Mouse (Mus musculus): ENCODE data around the gene Gmpr.

The Gmpr gene

GRCm38 (mm10) chr13:45546946-45547345 lies 39.7 kb downstream of the Gmpr start:
- DNase-seq, result no peak

GRCm38 (mm10) chr13:45547549-45547948 lies 40.3 kb downstream of the Gmpr start:
- DNase-seq, result no peak

DNA sequence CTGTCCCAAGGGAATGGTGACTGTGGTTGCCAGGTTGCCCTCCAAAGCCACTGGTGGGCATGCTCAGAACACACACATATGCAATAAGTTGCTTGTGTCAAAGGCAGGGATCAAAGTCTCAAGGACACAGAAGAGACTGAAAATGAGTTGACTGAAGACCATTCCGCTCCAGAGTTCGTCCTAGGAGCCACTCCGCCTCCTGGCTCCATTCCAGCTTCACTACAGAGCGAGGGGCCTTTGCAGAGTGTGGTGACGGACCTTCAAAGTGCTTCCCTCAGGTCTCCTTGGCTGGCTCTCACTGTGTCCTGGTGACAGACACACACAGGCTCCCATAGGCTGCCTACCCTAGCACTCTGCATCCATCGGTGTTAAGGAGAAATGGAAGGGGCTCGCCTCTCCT lies 46.4 kb downstream of the Gmpr start:
- no peak for DNase-seq

- DNase-seq, result no peak
Observed at GRCm38 (mm10) chr13:45558367-45558766, 51.1 kb downstream of the Gmpr start.

- no peak for DNase-seq
Observed at GRCm38 (mm10) chr13:45559258-45559657, 52.0 kb downstream of the Gmpr start.

GRCm38 (mm10) chr13:45560543-45560942 lies 53.3 kb downstream of the Gmpr start:
- peak; percentile 55 for DNase-seq

DNA sequence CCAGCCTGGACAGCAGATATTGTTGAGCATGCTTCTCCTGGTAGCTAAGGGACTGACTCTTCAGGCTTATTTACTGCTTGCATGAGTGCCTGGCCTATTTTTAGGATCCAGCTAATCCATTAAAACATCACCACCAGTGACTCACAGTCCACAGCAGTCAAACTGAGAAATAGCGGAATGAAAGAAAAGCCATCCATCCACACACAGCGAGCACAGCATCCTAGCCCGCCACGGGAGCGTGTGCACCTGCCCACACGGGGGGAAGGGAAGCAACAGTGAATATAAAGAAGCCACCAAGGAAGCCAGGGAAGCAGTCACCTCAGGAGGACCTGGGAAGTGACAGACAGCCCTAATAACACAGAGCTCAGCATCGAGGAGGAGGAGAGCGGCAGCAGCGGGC lies 54.8 kb downstream of the Gmpr start:
- peak; percentile 32 for DNase-seq

DNA sequence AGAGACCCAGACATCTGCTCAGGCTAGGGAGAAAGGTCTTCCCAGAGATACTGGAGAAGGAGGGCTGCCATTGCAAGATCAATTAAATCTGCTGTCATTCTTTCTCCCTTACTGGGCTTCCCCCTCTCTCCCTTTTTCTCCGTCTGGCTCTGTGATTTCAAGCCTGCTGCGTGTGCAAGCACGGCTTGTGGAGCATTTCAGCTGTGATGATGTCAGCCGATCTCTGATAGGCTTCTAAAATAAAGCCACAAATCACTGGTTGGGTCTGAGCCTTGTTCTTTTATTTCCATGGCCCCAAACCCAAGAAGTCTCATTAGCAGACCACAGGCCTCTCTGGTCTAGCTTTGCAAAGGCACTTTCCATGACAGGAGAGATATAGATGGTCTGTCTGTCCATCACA lies 57.7 kb downstream of the Gmpr start:
- no peak for DNase-seq

- no peak for DNase-seq
Observed at GRCm38 (mm10) chr13:45569932-45570331, 62.7 kb downstream of the Gmpr start.

DNA sequence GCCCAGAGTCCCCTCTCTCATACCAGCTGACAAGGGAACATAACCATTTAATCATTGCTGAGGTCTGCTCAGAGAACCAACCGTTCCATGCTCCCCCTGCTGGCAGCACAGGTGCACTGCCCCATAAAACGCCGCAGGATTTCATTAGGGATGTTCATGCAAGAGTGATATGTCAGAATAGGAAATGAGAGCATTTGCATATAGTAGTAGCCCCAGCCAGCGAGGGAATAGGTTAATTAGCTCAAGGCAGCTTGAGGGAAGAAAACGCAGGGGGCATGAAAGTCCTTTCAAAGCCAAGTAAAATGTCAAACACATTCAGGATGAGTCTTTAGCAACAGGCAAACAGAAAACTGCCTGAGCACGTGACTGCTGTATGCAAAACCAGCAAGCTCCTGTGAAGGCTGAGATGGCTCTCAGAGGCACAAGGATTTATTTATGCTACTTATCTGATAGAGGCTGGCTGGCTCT lies 64.6 kb downstream of the Gmpr start:
- peak; percentile 91 for DNase-seq

DNA sequence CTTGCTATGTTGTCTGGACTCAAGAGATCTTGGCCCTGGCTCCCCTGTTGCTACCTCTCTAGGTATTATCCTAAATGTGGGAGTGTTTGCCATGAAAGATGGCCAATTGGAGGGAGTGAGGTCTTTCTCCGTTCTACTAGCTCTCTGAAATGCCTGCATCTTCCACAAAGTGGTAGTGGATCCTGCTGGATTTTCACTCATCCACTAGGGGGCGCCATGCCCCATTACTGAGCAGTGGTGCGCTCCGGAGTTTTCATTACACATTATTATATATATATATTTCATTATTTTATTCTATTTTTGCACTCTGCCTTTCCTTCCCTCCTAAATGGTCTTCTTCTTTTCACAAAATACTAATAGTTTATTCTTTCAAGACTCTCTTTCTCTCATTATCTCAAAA lies 65.5 kb downstream of the Gmpr start:
- DNase-seq, result peak; percentile 66

GRCm38 (mm10) chr13:45576185-45576584 lies 68.9 kb downstream of the Gmpr start:
- no peak for DNase-seq

DNA sequence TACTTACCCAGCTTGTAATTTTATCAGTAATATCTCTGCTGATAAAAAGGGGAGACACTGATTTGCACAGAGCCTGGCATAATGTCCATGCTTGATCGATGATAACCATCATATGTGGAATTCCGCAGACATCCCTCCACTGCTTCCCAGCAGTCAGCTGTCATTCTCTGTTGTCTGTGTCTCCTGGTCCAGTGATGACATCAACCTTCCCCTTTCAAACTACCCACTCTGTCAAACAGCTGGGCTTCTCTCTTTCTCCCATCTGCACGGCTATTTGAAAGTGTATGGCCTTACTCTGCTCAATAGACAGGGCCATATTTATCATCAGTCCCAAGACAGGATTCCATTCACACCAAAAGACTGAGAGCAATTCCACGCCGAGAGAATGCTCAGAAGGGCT lies 70.1 kb downstream of the Gmpr start:
- DNase-seq, result no peak

DNA sequence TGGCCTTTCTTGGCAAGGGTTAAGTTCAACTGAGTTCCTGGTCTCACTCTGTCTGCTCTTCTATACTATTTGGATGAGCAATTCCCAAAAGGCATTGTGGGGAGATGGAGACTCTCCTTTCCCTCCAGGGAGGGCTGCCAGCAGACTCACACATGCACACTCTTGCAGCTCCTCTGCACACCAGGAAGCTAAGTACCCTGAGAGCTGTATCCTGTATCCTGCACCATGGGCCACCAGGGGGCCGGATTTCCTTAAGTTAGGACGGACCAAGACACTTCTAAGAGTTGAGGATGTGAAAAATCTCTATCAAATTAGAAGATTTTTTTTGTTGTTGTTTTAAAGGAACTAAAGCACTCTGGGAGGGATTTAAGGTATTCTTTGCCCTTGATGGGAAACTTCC lies 70.5 kb downstream of the Gmpr start:
- no peak for DNase-seq

DNA sequence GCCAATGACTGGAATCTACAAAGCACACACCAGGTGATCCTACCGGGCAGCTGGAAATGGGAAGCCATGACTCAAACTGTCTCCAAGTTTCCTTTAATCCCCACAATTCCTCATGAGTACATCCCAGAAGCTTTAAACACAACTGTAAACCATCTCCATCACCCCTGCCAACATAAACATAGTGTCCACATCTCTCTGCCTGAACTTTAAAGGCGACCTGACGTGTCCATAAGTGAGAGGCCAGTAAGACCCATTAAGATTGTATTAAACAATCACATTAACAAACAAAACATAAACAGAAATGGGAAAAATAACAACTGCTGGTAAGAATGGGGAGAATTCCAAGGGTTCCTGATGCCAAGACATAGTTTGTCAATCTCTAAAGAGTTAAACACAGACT lies 72.5 kb downstream of the Gmpr start:
- no peak for DNase-seq

DNA sequence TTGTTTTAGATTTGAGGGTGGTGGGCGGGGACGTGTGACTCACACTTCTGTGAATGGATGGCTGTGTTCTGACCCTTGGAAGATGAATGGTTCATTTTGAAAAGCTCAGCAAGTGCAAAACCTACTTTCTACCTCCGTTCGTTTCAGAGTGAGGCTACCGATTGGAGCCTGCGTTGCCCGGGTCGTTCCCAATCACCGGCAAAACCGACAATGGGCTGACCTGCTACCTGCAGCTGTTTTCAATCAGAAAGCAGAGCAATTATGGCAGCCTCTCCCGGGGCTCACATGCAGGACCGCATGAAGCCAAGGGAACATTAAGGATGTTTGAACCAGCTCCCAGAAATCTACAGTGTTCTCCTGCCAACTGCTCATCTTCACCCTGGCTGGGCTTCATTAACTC lies 75.0 kb downstream of the Gmpr start:
- no peak for DNase-seq

DNA sequence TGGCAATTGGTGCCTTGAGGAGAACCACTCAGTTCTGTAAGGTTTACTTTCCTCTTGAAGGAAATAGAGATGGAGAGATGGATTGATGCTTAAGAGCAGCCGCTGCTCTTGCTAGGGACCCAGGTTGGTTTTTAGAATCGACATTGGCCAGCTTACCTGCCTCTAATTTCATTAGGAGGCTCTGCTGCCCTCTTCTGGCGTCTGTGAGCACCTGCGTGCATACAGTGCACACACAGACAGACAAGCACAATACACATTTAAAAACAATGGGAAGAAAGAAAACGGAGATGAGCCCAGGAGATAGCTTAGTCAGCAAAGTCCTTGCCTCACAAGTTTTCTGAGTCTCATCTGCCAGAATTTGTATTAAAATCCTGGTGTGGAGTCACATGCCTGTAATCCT lies 75.8 kb downstream of the Gmpr start:
- no peak for DNase-seq

- no peak for DNase-seq
Observed at GRCm38 (mm10) chr13:45590898-45591297, 83.7 kb downstream of the Gmpr start.

DNA sequence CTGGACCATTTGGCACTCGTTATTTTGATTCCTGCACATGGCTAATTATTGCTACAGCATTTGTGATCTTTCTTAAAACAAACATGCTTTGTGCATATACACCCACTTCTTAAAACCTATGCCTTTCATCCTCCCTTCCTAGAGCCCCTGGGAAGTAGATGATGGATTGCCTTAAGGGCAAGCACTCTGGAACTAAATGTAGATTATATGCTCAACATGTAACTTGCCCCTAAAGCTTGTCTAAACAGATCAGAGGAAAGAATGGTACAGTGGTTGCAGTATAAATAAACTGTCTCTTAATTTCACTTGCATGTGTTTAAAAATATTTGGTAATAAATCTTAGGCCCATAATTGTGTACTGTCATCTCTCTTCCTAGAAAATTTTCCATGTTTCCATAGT lies 86.7 kb downstream of the Gmpr start:
- DNase-seq, result no peak

DNA sequence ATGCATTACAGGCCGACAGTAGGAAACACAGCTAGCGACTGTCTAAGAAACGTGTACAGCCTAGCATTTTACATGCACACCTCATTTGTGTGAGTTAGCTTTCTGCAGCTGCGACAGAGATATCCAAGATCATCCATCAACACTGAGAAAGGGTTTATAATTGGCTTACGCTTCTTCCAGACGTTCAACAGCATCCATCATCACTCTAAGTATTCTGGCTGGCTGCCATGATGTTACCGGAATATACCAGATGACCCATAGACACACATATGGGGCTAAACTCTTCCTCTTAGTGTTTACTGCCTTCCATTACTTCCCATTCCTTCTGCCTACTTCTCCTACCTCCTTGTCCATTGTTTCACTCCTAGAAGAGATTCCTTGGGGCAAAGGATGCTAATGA lies 88.2 kb downstream of the Gmpr start:
- DNase-seq, result no peak

GRCm38 (mm10) chr13:45599831-45600230 lies 92.6 kb downstream of the Gmpr start:
- DNase-seq, result no peak

- peak; percentile 80 for DNase-seq
Observed at GRCm38 (mm10) chr13:45600443-45600842, 93.2 kb downstream of the Gmpr start.

Data from retina, postnatal 1 day (tissue).